Mouse (Mus musculus) cerebellum, adult 8-10 months (tissue): ENCODE data around the gene Gar1.

Experiments
- DNase-seq: peaks from one replicate; pipeline ENCODE4 v3.0.0; 2022

Gene Gar1

GRCm38 (mm10) chr3:129831035-129831568 is at the start of gene Gar1:
Gar1 (minus strand) TSS chr3:129831396.
- peak; percentile 93 for DNase-seq

GRCm38 (mm10) chr3:129879913-129880312 is 48.7 kb upstream of the Gar1 start:
- DNase-seq: no peak

GRCm38 (mm10) chr3:129879131-129879757 is 48.0 kb upstream of the Gar1 start:
- no peak for DNase-seq

GRCm38 (mm10) chr3:129878405-129879021 is 47.3 kb upstream of the Gar1 start, which contains the start of gene Pla2g12a:
Pla2g12a (plus strand) TSS chr3:129878606.
- DNase-seq: peak; percentile 90

GRCm38 (mm10) chr3:129877327-129877726 is 46.1 kb upstream of the Gar1 start:
- no peak for DNase-seq

- peak; percentile 28 for DNase-seq
Observed at GRCm38 (mm10) chr3:129863698-129864097, 32.5 kb upstream of the Gar1 start.

- no peak for DNase-seq
Observed at GRCm38 (mm10) chr3:129862592-129862991, 31.4 kb upstream of the Gar1 start.

- no peak for DNase-seq
Observed at GRCm38 (mm10) chr3:129846846-129847245, 15.7 kb upstream of the Gar1 start.

- DNase-seq: no peak
Observed at GRCm38 (mm10) chr3:129845868-129846267, 14.7 kb upstream of the Gar1 start.

- no peak for DNase-seq
Observed at GRCm38 (mm10) chr3:129838017-129838416, 6.8 kb upstream of the Gar1 start.

GRCm38 (mm10) chr3:129836965-129837364 is 5.8 kb upstream of the Gar1 start:
- DNase-seq: no peak

GRCm38 (mm10) chr3:129836051-129836697 is 5.0 kb upstream of the Gar1 start:
- DNase-seq: no peak

GRCm38 (mm10) chr3:129835388-129835934 is 4.3 kb upstream of the Gar1 start, which contains the start of gene Cfi:
Cfi (plus strand) TSS chr3:129835884.
- DNase-seq: no peak

- DNase-seq: no peak
Observed at GRCm38 (mm10) chr3:129830626-129831025, 570 bp downstream of the Gar1 start.

GRCm38 (mm10) chr3:129827691-129828090 is 3.5 kb downstream of the Gar1 start:
- no peak for DNase-seq

- DNase-seq: no peak
Observed at GRCm38 (mm10) chr3:129826691-129827090, 4.5 kb downstream of the Gar1 start.

- DNase-seq: no peak
Observed at GRCm38 (mm10) chr3:129824891-129825290, 6.3 kb downstream of the Gar1 start.

- no peak for DNase-seq
Observed at GRCm38 (mm10) chr3:129824146-129824545, 7.0 kb downstream of the Gar1 start.

GRCm38 (mm10) chr3:129823293-129823692 is 7.9 kb downstream of the Gar1 start:
- DNase-seq: peak; percentile 11

- no peak for DNase-seq
Observed at GRCm38 (mm10) chr3:129822206-129822775, 8.9 kb downstream of the Gar1 start, which contains the start of gene Rrh. Rrh (minus strand) TSS chr3:129822587.

- DNase-seq: no peak
Observed at GRCm38 (mm10) chr3:129821736-129822135, 9.5 kb downstream of the Gar1 start.

- DNase-seq: no peak
Observed at GRCm38 (mm10) chr3:129820847-129821246, 10.3 kb downstream of the Gar1 start.

- DNase-seq: no peak
Observed at GRCm38 (mm10) chr3:129803765-129804164, 27.4 kb downstream of the Gar1 start, which contains the start of gene Lrit3. Lrit3 (minus strand) TSS chr3:129804030.
